Mouse (Mus musculus): Measurements from ENCODE around the gene Ppt2. TPM values are rescaled to one million over a fixed set of nuclear protein-coding genes. Genes with fewer than 3 reads are reported as not detected.

Gene Ppt2
- polyA plus RNA-seq, 1 experiment from 2014 or later = 22.9 TPM

DNA sequence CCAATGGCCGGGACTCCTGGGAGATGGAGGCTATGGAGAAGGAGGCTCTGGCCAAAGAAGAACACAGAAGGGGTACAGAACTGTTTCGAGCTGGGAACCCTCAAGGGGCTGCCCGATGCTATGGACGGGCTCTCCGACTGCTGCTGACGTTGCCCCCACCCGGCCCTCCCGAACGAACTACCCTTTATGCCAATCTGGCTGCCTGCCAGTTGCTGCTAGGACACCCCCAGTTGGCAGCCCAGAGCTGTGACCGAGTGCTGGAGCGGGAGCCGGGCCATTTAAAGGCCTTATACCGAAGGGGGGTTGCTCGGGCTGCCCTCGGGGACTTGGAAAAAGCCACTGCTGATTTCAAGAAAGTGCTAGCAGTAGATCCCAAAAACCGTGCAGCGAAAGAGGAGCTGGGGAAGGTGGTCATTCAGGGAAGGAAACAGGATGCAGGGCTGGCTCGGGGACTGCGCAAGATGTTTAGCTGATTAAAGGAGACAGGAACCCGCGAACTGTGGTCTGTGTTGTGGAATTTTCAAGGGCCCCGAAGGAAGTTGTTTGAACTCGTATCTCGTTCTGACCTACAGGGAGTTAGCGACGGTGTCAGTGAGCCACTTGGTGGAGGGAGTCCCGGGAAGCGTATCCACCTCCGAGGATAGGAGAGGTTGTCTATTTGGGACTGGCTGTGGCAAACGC is 17.7 kb upstream of the Ppt2 start:
- H3K27me3 ChIP-seq = no peaks in the 10 kb centered on the region
- no peak for ATAC-seq (replicated peaks; ENCODE audit: insufficient number of reproducible peaks, insufficient read depth, low FRiP score, low read depth)
- H3K9ac ChIP-seq = no peak overlapping the region
- H3K27ac ChIP-seq = no peak overlapping the region
- H3K4me1 ChIP-seq (replicated peaks) = peaks cover 34% of the 10 kb centered on the region
- H3K4me2 ChIP-seq = peak overlapping the region; percentile 84
- H3K9me3 ChIP-seq (replicated peaks) = no peaks in the 10 kb centered on the region
- H3K4me3 ChIP-seq = no peak overlapping the region
- WGBS = 78% methylated on average over 30 of the region's 30 CpGs
- peaks cover 18% of the 10 kb centered on the region for H3K36me3 ChIP-seq

DNA sequence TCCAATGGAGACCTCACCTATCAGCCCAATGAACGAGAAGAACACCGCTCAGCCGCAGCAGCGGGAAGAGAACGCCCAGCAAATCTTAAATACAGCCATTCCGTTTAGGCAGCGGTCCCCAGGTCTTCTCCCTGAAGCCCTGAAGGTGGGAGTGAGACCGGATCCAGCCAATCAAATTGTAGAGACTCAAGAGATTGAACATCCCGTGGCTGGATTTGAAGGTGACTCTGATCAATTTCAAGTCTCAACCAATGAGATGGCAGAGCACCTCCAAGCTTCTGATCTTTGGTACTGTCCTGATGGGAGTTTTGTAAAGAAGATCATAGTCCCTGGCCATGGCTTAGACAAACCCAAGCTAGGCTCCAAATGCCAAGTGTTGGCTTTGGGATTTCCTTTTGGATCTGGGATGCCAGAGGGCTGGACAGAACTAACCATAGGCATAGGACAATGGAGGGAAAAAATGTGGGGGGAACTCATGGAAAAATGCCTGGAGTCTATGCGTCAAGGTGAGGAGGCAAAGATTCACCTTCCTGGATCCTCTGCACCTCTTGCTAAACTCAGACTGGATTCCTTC is 17.0 kb upstream of the Ppt2 start:
- Histone ChIP-seq H3K27me3 (no peaks in the 10 kb centered on the region), H3K4me3 (peak overlapping the region; percentile 66), H3K36me3 (peaks cover 12% of the 10 kb centered on the region), H3K9me3 (replicated peaks) (no peaks in the 10 kb centered on the region), H3K4me2 (peak overlapping the region; percentile 84), H3K4me1 (replicated peaks) (peaks cover 41% of the 10 kb centered on the region), H3K9ac (peak overlapping the region; percentile 68), H3K27ac (peak overlapping the region; percentile 79; the same call in 1 of the 2 replicates)
- no peak for ATAC-seq (replicated peaks; ENCODE audit: insufficient number of reproducible peaks, insufficient read depth, low FRiP score, low read depth)
- 38% methylated on average over 10 of the region's 10 CpGs for WGBS

- Histone ChIP-seq H3K4me2 (peak within 1 kb of the TSS; percentile 84), H3K9me3 (replicated peaks) (no peaks in the 10 kb centered on the region), H3K27me3 (no peaks in the 10 kb centered on the region), H3K27ac (peak within 1 kb of the TSS; percentile 79), H3K9ac (peak within 1 kb of the TSS; percentile 68), H3K36me3 (peaks cover 7% of the 10 kb centered on the region; the same call in 1 of the 2 replicates), H3K4me3 (peak within 1 kb of the TSS; percentile 66), H3K4me1 (replicated peaks) (peaks cover 41% of the 10 kb centered on the region)
- under 1% methylated on average over 16 of the region's 16 CpGs for WGBS
- peak; percentile 73 for ATAC-seq (replicated peaks; ENCODE audit: insufficient number of reproducible peaks, insufficient read depth, low FRiP score, low read depth)
Measured at GRCm38 (mm10) chr17:34644608-34645007, 16.3 kb upstream of the Ppt2 start, which contains the start of gene Fkbpl. TSS of gene Fkbpl (plus strand) at chr17:34644764.

- no peak overlapping the region for H3K4me2 ChIP-seq
- no peak overlapping the region for H3K27ac ChIP-seq
- no peaks in the 10 kb centered on the region for H3K9me3 ChIP-seq (replicated peaks)
- H3K4me1 ChIP-seq (replicated peaks) = peaks cover 41% of the 10 kb centered on the region
- no peak overlapping the region for H3K9ac ChIP-seq
- no peaks in the 10 kb centered on the region for H3K27me3 ChIP-seq
- 0 out of 2 replicates have a peak, but pooled peaks cover under 1% of the 10 kb centered on the region for H3K36me3 ChIP-seq
- ATAC-seq (replicated peaks; ENCODE audit: insufficient number of reproducible peaks, insufficient read depth, low FRiP score, low read depth) = no peak
- no peak overlapping the region for H3K4me3 ChIP-seq
- 67% methylated on average over 10 of the region's 10 CpGs for WGBS
Measured at GRCm38 (mm10) chr17:34643944-34644343, 15.6 kb upstream of the Ppt2 start.

GRCm38 (mm10) chr17:34643379-34643778 is 15.1 kb upstream of the Ppt2 start:
- no peak for ATAC-seq (replicated peaks; ENCODE audit: insufficient number of reproducible peaks, insufficient read depth, low FRiP score, low read depth)
- Histone ChIP-seq H3K27me3 (no peaks in the 10 kb centered on the region), H3K4me2 (no peak overlapping the region), H3K9ac (no peak overlapping the region), H3K4me1 (replicated peaks) (peaks cover 41% of the 10 kb centered on the region), H3K27ac (no peak overlapping the region), H3K36me3 (no peaks in the 10 kb centered on the region), H3K9me3 (replicated peaks) (no peaks in the 10 kb centered on the region), H3K4me3 (no peak overlapping the region)
- 87% methylated on average over 4 of the region's 4 CpGs for WGBS

DNA sequence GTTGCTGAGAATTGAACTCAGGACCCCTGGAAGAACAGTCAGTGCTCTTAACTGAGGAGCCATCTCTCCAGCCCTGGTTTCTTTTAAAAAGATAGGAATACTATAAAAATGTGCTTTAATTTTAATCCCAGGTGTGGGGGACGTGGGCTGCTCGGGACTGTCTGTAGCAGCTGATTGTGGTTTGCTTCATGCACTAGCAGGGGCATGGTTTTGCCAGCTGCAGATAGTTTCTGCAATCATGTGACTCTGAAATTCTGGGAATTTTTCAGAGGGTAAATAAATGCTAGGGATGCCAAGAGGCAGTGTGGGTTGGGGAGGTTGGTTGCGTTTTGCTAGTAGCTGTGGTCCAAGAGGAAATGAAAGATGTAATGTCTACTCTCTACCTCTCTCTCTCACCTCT is 13.6 kb upstream of the Ppt2 start:
- Histone ChIP-seq H3K9me3 (replicated peaks) (no peaks in the 10 kb centered on the region), H3K36me3 (no peaks in the 10 kb centered on the region), H3K4me1 (replicated peaks) (peaks cover 31% of the 10 kb centered on the region), H3K4me3 (no peak overlapping the region), H3K27ac (no peak overlapping the region), H3K27me3 (0 out of 2 replicates have a peak, but pooled peaks cover under 1% of the 10 kb centered on the region), H3K4me2 (no peak overlapping the region), H3K9ac (no peak overlapping the region)
- WGBS = 71% methylated on average over 3 of the region's 3 CpGs
- no peak for ATAC-seq (replicated peaks; ENCODE audit: insufficient number of reproducible peaks, insufficient read depth, low FRiP score, low read depth)

DNA sequence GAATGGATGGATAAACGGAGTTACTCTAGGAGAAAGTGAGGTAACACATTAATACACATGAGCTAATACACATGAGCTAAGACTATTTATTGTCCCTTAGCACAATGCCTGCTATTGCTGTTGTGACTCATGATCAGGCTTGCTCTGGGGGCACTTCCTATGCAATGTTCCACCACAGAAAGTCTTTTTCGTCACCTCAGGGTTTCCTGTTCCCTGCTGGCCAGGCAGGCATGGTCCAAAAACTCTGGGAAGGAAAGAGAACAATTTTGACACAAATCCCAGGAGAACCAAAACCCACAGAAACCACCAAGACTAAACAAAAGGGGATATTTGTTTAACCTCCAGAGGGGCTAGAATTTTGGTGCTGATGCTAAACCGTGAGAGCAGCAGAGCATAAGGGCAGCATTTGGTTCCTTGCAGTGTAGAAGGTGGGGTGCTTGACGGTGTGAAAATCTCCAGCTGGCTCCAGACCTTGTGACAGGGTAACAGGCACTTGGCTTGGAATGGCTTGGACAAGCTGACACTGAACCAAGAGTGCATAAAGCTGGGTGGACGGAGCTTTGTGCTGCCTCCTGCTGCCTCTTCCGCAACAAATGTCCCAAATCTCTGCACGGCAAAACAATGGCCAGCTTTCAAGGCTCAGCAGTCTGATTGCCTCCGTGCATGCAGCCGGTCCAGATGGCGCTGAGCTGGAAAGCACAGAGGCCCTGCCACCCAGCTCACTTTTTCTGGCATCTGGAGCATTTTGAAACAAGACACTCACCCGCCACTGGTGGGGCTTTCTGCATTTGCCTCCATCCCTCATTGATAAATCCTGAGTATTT is 12.7 kb upstream of the Ppt2 start:
- no peaks in the 10 kb centered on the region for H3K36me3 ChIP-seq
- 0 out of 2 replicates have a peak, but pooled peaks have one; percentile 16 for ATAC-seq (replicated peaks; ENCODE audit: insufficient number of reproducible peaks, insufficient read depth, low FRiP score, low read depth)
- H3K27me3 ChIP-seq = 0 out of 2 replicates have a peak, but pooled peaks cover 8% of the 10 kb centered on the region
- H3K27ac ChIP-seq = peak overlapping the region; percentile 82
- peak overlapping the region; percentile 6; the same call in 1 of the 2 replicates for H3K4me2 ChIP-seq
- WGBS = 16% methylated on average over 11 of the region's 11 CpGs
- peak overlapping the region; percentile 40 for H3K9ac ChIP-seq
- no peak overlapping the region for H3K4me3 ChIP-seq
- H3K4me1 ChIP-seq (replicated peaks) = peaks cover 23% of the 10 kb centered on the region
- H3K9me3 ChIP-seq (replicated peaks) = no peaks in the 10 kb centered on the region

- Histone ChIP-seq H3K9me3 (replicated peaks) (no peaks in the 10 kb centered on the region), H3K9ac (no peak overlapping the region), H3K27ac (0 out of 2 replicates have a peak overlapping the region, but pooled peaks have one; percentile 82), H3K27me3 (0 out of 2 replicates have a peak, but pooled peaks cover 13% of the 10 kb centered on the region), H3K4me3 (no peak overlapping the region), H3K36me3 (no peaks in the 10 kb centered on the region), H3K4me2 (no peak overlapping the region), H3K4me1 (replicated peaks) (peaks cover 12% of the 10 kb centered on the region)
- 72% methylated on average over 7 of the region's 7 CpGs for WGBS
- no peak for ATAC-seq (replicated peaks; ENCODE audit: insufficient number of reproducible peaks, insufficient read depth, low FRiP score, low read depth)
Measured at GRCm38 (mm10) chr17:34639461-34640255, 11.3 kb upstream of the Ppt2 start.

DNA sequence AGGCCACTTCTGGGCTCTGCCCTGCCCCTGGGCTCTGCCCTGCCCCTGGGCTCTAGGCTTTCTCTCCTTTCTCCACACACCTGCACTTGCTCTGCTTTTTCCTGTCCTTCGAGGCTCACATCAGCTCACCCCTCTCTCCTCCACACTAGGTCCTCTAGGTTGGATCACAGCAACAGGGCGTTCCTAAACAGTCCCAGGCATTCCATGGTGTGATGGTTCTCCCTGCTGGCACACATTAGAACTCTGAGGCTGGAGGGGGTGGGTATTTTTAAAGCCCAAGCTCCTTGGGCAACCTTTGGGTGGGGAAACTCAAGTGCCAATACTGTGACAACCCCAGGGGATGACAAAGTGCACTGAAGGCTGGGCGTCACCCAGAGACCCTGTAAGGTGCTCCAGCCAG is 9.1 kb upstream of the Ppt2 start:
- Histone ChIP-seq H3K27me3 (peaks cover 34% of the 10 kb centered on the region), H3K9me3 (replicated peaks) (no peaks in the 10 kb centered on the region), H3K4me1 (replicated peaks) (peaks cover 14% of the 10 kb centered on the region), H3K9ac (no peak overlapping the region), H3K27ac (no peak overlapping the region), H3K4me2 (no peak overlapping the region), H3K4me3 (no peak overlapping the region), H3K36me3 (no peaks in the 10 kb centered on the region)
- no peak for ATAC-seq (replicated peaks; ENCODE audit: insufficient number of reproducible peaks, insufficient read depth, low FRiP score, low read depth)
- 63% methylated on average over 3 of the region's 3 CpGs for WGBS

DNA sequence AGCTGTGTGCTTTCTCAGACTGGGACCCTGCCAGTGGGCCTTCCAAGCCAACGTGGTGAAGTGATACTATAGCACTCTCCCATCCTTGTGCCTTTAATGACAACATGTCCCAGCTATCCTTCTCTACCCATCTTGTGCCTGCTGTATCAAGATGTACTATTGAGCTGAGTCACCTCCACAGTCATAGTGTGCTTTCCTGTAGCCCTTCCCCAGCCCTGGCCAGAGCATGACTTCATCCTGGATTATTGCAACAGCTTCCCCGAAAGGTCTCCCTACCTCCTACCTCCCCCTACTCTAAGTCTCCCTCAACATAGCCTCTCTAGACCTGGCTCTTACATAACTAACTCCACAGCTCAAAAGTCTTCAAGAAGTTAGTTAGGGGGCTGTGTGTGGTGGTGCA is 7.4 kb upstream of the Ppt2 start:
- H3K4me1 ChIP-seq (replicated peaks) = peaks cover 22% of the 10 kb centered on the region
- no peaks in the 10 kb centered on the region for H3K36me3 ChIP-seq
- H3K4me3 ChIP-seq = no peak overlapping the region
- no peak overlapping the region for H3K4me2 ChIP-seq
- H3K27me3 ChIP-seq = peaks cover 52% of the 10 kb centered on the region
- H3K9ac ChIP-seq = no peak overlapping the region
- ATAC-seq (replicated peaks; ENCODE audit: insufficient number of reproducible peaks, insufficient read depth, low FRiP score, low read depth) = no peak
- no peaks in the 10 kb centered on the region for H3K9me3 ChIP-seq (replicated peaks)
- WGBS = 71% methylated on average over 2 of the region's 2 CpGs
- H3K27ac ChIP-seq = no peak overlapping the region
